Mouse (Mus musculus) heart, embryonic 16.5 days (tissue): ENCODE results near the gene Dnah1. TPM values are rescaled to one million over a fixed set of nuclear protein-coding genes. Genes with fewer than 3 reads are reported as not detected.

Source experiments
- ATAC-seq: fragments of 200-750 bp; cut with Nextera tagmentation; replicated peaks from 2 replicates; pipeline ENCODE4 v1.8.0; 2017; ENCODE audit warnings: moderate number of reproducible peaks; ENCODE audit not compliant: insufficient read depth, low FRiP score; ENCODE audit errors: extremely low read depth
- H3K27ac ChIP-seq: fragments of 300-500 bp; sonication (generic); 2 replicates; pipeline ENCODE4 v1.5.1; 2014; ENCODE audit warnings: mild to moderate bottlenecking, low read length, control low read depth, moderate library complexity
- H3K27me3 ChIP-seq: fragments of 300-500 bp; sonication (generic); 2 replicates; pipeline ENCODE4 v1.6.1; 2014; ENCODE audit warnings: low read length, mixed read lengths; ENCODE audit not compliant: control insufficient read depth, insufficient read depth
- H3K36me3 ChIP-seq: fragments of 300-500 bp; sonication (generic); 2 replicates; pipeline ENCODE4 v1.6.1; 2014; ENCODE audit not compliant: control insufficient read depth, insufficient read depth
- H3K4me1 ChIP-seq: fragments of 300-500 bp; sonication (generic); 2 replicates; pipeline ENCODE4 v1.6.1; 2014; ENCODE audit warnings: low read length, mixed read lengths; ENCODE audit not compliant: control insufficient read depth, insufficient read depth
- H3K4me2 ChIP-seq: fragments of 300-500 bp; sonication (generic); 2 replicates; pipeline ENCODE4 v1.6.1; 2014; ENCODE audit warnings: low read depth, mild to moderate bottlenecking, control low read depth, low read length
- H3K4me3 ChIP-seq: fragments of 300-500 bp; sonication (generic); 2 replicates; pipeline ENCODE4 v1.5.1; 2014; ENCODE audit warnings: mild to moderate bottlenecking, control low read depth, low read length
- H3K9ac ChIP-seq: fragments of 300-500 bp; sonication (generic); 2 replicates; pipeline ENCODE4 v1.6.1; 2014; ENCODE audit warnings: low read length, control low read depth
- H3K9me3 ChIP-seq: fragments of 300-500 bp; sonication (generic); replicated peaks from 2 replicates; pipeline ENCODE4 v1.6.1; 2016; ENCODE audit warnings: low read length; ENCODE audit not compliant: control insufficient read depth
- WGBS: fragments of 180-500 bp; shearing (Covaris S2); extraction: QIAGEN DNeasy Blood & Tissue Kit; methylation state at CpG from one replicate; pipeline ENCODE4 v1.1.7; 2014; 5-methylcytosine and 5-hydroxymethylcytosine counted together
- polyA plus RNA-seq: library from polyadenylated mRNA; unstranded; fragments of >200 nt; fragmentation: Nextera tagmentation; extraction: Ambion mirVana; gene quantifications from 2 replicates; pipeline ENCODE4 v1.2.1, GENCODE M21; 2015

The Dnah1 gene
- polyA plus RNA-seq, 1 experiment from 2014 or later: 0.54 TPM

- no peak overlapping the region for H3K4me2 ChIP-seq
- no peak overlapping the region for H3K4me3 ChIP-seq
- no peaks in the 10 kb centered on the region for H3K9me3 ChIP-seq
- no peaks in the 10 kb centered on the region for H3K4me1 ChIP-seq
- H3K36me3 ChIP-seq: no peaks in the 10 kb centered on the region
- no peak for ATAC-seq
- no peaks in the 10 kb centered on the region for H3K27me3 ChIP-seq
- WGBS: 83% methylated on average over 6 of the region's 6 CpGs
- H3K9ac ChIP-seq: no peak overlapping the region
- H3K27ac ChIP-seq: no peak overlapping the region
Observed at GRCm38 (mm10) chr14:31271121-31271520, 52.6 kb downstream of the Dnah1 start.

GRCm38 (mm10) chr14:31269456-31270100 lies 54.1 kb downstream of the Dnah1 start:
- Histone ChIP-seq H3K36me3 (no peaks in the 10 kb centered on the region), H3K9ac (peak overlapping the region; percentile 54), H3K4me3 (peak overlapping the region; percentile 38), H3K27me3 (no peaks in the 10 kb centered on the region), H3K9me3 (no peaks in the 10 kb centered on the region), H3K27ac (no peak overlapping the region), H3K4me2 (peak overlapping the region; percentile 65), H3K4me1 (no peaks in the 10 kb centered on the region)
- ATAC-seq: peak; percentile 67
- 16% methylated on average over 28 of the region's 28 CpGs for WGBS

DNA sequence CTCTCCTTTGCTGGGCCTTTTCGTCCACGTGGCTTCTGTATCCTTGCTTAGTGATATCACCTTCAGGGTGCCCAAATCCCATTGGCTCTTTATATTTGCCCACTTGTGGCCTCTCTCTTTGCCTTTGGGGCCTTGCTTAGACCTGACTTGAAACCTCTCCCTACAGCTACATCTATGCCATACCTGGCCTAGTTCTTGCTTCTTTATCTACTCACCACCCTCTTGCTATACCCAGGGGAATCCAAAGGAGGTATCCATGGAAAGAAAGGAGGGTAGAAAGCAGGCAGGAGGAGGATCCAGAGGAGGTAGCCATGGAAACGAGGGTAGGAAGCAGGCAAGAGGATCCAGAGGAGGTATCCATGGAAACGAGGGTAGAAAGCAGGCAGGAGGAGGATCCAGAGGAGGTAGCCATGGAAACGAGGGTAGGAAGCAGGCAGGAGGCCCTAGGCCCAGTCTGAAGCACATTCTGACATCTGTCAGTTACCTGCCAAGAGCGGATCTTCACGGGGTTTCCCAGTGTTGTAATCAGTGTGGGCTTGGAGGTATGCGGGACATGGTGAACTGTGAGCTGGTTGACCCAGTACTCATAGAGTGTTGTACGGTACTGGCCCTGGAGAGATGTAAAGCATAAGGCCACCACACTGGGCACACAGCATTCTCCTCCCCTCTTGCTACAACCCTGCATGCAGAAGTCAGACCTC lies 55.2 kb downstream of the Dnah1 start:
- Histone ChIP-seq H3K4me1 (no peaks in the 10 kb centered on the region), H3K27ac (no peak overlapping the region), H3K36me3 (no peaks in the 10 kb centered on the region), H3K4me3 (no peak overlapping the region), H3K9me3 (no peaks in the 10 kb centered on the region), H3K9ac (no peak overlapping the region), H3K27me3 (no peaks in the 10 kb centered on the region), H3K4me2 (no peak overlapping the region)
- 68% methylated on average over 9 of the region's 9 CpGs for whole genome bisulfite sequencing
- ATAC-seq: no peak

DNA sequence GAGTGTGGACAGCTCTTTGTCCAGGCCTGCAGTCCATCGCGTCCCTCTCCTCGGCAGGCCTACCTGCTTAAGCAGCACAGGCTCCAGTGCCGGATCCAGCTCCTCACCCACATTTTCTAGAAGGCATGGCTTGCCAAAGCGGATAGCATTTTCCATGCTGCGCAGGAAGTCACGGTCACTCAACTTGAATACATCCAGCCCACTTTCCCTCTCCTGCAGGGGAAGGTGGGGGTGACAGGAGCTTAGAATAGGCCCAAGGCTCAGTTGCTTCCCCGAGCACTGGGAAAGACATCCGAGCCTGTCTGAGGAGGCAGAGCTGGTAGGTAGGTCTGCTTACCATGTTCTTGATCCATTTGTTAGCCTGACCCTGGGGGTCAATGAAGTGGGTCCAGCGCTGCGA lies 56.0 kb downstream of the Dnah1 start:
- H3K9ac ChIP-seq: no peak overlapping the region

DNA sequence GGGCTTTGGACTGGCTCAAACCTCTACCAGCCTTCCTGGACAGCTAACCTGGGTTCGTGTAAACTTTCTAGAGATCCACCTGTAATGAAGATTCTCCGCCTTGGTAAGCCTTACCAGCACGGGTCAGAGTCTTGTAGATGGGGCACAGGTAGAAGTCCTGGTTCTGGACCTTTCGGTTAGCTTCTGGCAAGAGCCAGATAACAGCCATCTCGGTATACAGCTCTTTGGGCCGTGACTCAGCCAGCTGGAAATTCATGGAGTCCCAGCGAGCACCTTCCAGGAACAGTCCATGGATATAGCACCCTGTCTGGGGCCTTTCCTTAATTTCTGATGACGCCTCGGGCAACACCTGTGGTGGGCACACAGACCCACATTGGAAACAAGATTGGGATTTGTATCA lies 62.8 kb downstream of the Dnah1 start:
- ATAC-seq: no peak
- H3K9ac ChIP-seq: no peak overlapping the region
- H3K4me3 ChIP-seq: no peak overlapping the region
- peaks cover 46% of the 10 kb centered on the region for H3K36me3 ChIP-seq
- no peaks in the 10 kb centered on the region for H3K9me3 ChIP-seq
- 88% methylated on average over 9 of the region's 9 CpGs for WGBS
- H3K27me3 ChIP-seq: no peaks in the 10 kb centered on the region
- no peaks in the 10 kb centered on the region for H3K4me1 ChIP-seq
- H3K27ac ChIP-seq: no peak overlapping the region
- H3K4me2 ChIP-seq: no peak overlapping the region

More for the DNA sequence above, 56.0 kb downstream of the Dnah1 start:
- Histone ChIP-seq H3K4me3 (no peak overlapping the region), H3K36me3 (no peaks in the 10 kb centered on the region), H3K9me3 (no peaks in the 10 kb centered on the region), H3K27ac (no peak overlapping the region), H3K4me2 (no peak overlapping the region), H3K27me3 (no peaks in the 10 kb centered on the region), H3K4me1 (no peaks in the 10 kb centered on the region)
- ATAC-seq: no peak
- 82% methylated on average over 11 of the region's 11 CpGs for WGBS

GRCm38 (mm10) chr14:31260374-31260773 lies 63.3 kb downstream of the Dnah1 start:
- no peaks in the 10 kb centered on the region for H3K4me1 ChIP-seq
- 89% methylated on average over 4 of the region's 4 CpGs for WGBS
- peaks cover 51% of the 10 kb centered on the region for H3K36me3 ChIP-seq
- no peak overlapping the region for H3K4me2 ChIP-seq
- H3K27me3 ChIP-seq: no peaks in the 10 kb centered on the region
- no peak for ATAC-seq
- H3K27ac ChIP-seq: no peak overlapping the region
- H3K9ac ChIP-seq: no peak overlapping the region
- H3K9me3 ChIP-seq: no peaks in the 10 kb centered on the region
- H3K4me3 ChIP-seq: no peak overlapping the region

GRCm38 (mm10) chr14:31258476-31259050 lies 65.1 kb downstream of the Dnah1 start:
- H3K4me1 ChIP-seq: no peaks in the 10 kb centered on the region
- 93% methylated on average over 14 of the region's 14 CpGs for WGBS
- no peak overlapping the region for H3K9ac ChIP-seq
- H3K27ac ChIP-seq: no peak overlapping the region
- no peaks in the 10 kb centered on the region for H3K27me3 ChIP-seq
- peaks cover 66% of the 10 kb centered on the region for H3K36me3 ChIP-seq
- H3K9me3 ChIP-seq: no peaks in the 10 kb centered on the region
- no peak overlapping the region for H3K4me3 ChIP-seq
- ATAC-seq: no peak
- H3K4me2 ChIP-seq: no peak overlapping the region

GRCm38 (mm10) chr14:31252091-31252490 lies 71.6 kb downstream of the Dnah1 start:
- 89% methylated on average over 5 of the region's 5 CpGs for WGBS
- Histone ChIP-seq H3K27ac (no peak overlapping the region), H3K4me3 (peak overlapping the region; percentile 91)

GRCm38 (mm10) chr14:31251626-31252025 lies 72.1 kb downstream of the Dnah1 start:
- no peak; the same call in none of the 2 replicates for ATAC-seq
- WGBS: under 1% methylated on average over 18 of the region's 18 CpGs
- Histone ChIP-seq H3K9ac (peak overlapping the region; percentile 99), H3K36me3 (peaks cover 34% of the 10 kb centered on the region), H3K4me1 (peaks cover 14% of the 10 kb centered on the region), H3K27ac (peak overlapping the region; percentile 75), H3K4me3 (peak overlapping the region; percentile 91), H3K4me2 (peak overlapping the region; percentile 71), H3K9me3 (no peaks in the 10 kb centered on the region), H3K27me3 (no peaks in the 10 kb centered on the region)

More at GRCm38 (mm10) chr14:31252091-31252490, 71.6 kb downstream of the Dnah1 start:
- H3K27me3 ChIP-seq: no peaks in the 10 kb centered on the region
- H3K36me3 ChIP-seq: peaks cover 38% of the 10 kb centered on the region
- peaks cover 14% of the 10 kb centered on the region for H3K4me1 ChIP-seq
- ATAC-seq: no peak
- no peaks in the 10 kb centered on the region for H3K9me3 ChIP-seq
- H3K4me2 ChIP-seq: peak overlapping the region; percentile 71
- peak overlapping the region; percentile 99 for H3K9ac ChIP-seq
